Mouse (Mus musculus) forebrain, embryonic 15.5 days (tissue): ENCODE measurements around the gene Bcl2l2. TPM values are rescaled to one million over a fixed set of nuclear protein-coding genes. Genes with fewer than 3 reads are reported as not detected.
A peak's percentile ranks its signal among the peaks of the same experiment; 100 is the strongest.

ENCODE experiments used
- ATAC-seq: fragments of 200-750 bp; cut with Nextera tagmentation; replicated peaks from 2 replicates; pipeline ENCODE4 v1.8.0; 2017; ENCODE audit warnings: mild to moderate bottlenecking, moderate TSS enrichment, moderate library complexity
- H3K27ac ChIP-seq: fragments of 300-500 bp; sonication (generic); replicated peaks from 2 replicates; pipeline ENCODE4 v1.5.1; 2015; ENCODE audit warnings: mild to moderate bottlenecking, inconsistent platforms
- H3K27me3 ChIP-seq: fragments of 300-500 bp; sonication (generic); 2 replicates; pipeline ENCODE4 v1.6.1; 2015; ENCODE audit warnings: inconsistent platforms
- H3K36me3 ChIP-seq: fragments of 300-500 bp; sonication (generic); 2 replicates; pipeline ENCODE4 v1.6.1; 2015; ENCODE audit warnings: mild to moderate bottlenecking, inconsistent platforms
- H3K4me1 ChIP-seq: fragments of 300-500 bp; sonication (generic); 2 replicates; pipeline ENCODE4 v1.6.1; 2015; ENCODE audit warnings: inconsistent platforms
- H3K4me2 ChIP-seq: fragments of 300-500 bp; sonication (generic); replicated peaks from 2 replicates; pipeline ENCODE4 v1.6.1; 2015; ENCODE audit warnings: mild to moderate bottlenecking, inconsistent platforms
- H3K4me3 ChIP-seq: fragments of 300-500 bp; sonication (generic); 2 replicates; pipeline ENCODE4 v1.5.1; 2015; ENCODE audit warnings: mild to moderate bottlenecking, inconsistent platforms
- H3K9ac ChIP-seq: fragments of 300-500 bp; sonication (generic); replicated peaks from 2 replicates; pipeline ENCODE4 v1.6.1; 2015; ENCODE audit warnings: mild to moderate bottlenecking, inconsistent platforms
- H3K9me3 ChIP-seq: fragments of 300-500 bp; sonication (generic); 2 replicates; pipeline ENCODE4 v1.6.1; 2016; ENCODE audit warnings: inconsistent platforms
- WGBS: fragments of 180-500 bp; shearing (Covaris S2); methylation state at CpG from one replicate; pipeline ENCODE4 v1.1.7; 2015; ENCODE audit warnings: mixed read lengths; 5-methylcytosine and 5-hydroxymethylcytosine counted together
- polyA plus RNA-seq: library from polyadenylated mRNA; unstranded; fragments of >200 nt; fragmentation: Nextera tagmentation; extraction: Ambion mirVana; gene quantifications from 2 replicates; pipeline ENCODE4 v1.2.1, GENCODE M21; 2015

Gene Bcl2l2
- polyA plus RNA-seq, 1 experiment from 2014 or later: 3.6 TPM

DNA sequence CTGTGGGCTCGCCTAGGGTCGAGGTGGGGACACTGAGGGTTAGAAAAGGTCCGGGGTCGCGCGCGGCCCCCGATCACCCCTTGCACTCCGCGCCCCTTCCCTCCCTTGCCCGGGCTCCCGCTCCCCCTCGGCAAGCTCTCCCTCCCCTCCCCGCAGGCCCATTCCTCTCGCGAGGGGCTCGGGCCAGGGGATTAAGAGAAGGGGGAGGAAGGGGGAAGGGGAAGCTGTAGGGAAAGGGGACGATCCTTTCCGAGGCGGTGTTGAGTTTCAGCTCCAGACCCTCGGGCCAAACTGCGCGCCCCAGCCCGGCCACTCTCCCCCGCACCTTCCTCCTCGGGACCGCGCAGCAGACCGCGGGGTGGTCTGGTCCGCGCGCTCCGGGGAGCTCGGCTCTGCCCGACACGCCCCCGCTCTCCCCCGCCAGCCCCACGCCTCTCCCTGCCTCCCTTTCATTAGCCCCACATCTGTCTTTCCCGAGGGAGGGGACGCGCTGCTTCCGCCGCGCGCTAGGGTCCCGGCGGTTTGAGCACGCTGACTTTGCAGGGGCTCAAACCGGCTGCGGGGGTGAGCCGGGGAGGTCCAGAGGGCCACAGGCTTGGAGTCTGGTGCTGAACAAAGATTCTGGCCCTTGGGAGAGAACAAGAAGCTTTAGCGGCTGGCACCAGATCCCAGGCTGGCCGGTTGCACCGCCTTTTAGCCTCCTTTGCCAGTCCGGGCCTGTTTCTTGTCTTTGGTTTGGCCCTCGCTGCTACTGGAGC lies 43.4 kb downstream of the Bcl2l2 start:
- Histone ChIP-seq H3K36me3 (0 out of 2 replicates have a peak, but pooled peaks cover 3% of the 10 kb centered on the region), H3K9ac (peak overlapping the region; percentile 78), H3K4me2 (peak overlapping the region; percentile 90), H3K27ac (peak overlapping the region; percentile 96), H3K9me3 (peaks cover 2% of the 10 kb centered on the region; the same call in 1 of the 2 replicates), H3K4me3 (peak overlapping the region; percentile 51), H3K27me3 (no peaks in the 10 kb centered on the region), H3K4me1 (peaks cover 37% of the 10 kb centered on the region)
- peak; percentile 66 for ATAC-seq
- whole genome bisulfite sequencing: under 1% methylated on average over 53 of the region's 58 CpGs

GRCm38 (mm10) chr14:54927296-54927695 lies 44.1 kb downstream of the Bcl2l2 start:
- Histone ChIP-seq H3K36me3 (no peaks in the 10 kb centered on the region), H3K4me2 (peak overlapping the region; percentile 90), H3K27me3 (no peaks in the 10 kb centered on the region), H3K9ac (peak overlapping the region; percentile 78), H3K9me3 (no peaks in the 10 kb centered on the region), H3K4me3 (peak overlapping the region; percentile 51), H3K4me1 (peaks cover 37% of the 10 kb centered on the region), H3K27ac (peak overlapping the region; percentile 96)
- 19% methylated on average over 7 of the region's 7 CpGs for WGBS
- no peak for ATAC-seq

DNA sequence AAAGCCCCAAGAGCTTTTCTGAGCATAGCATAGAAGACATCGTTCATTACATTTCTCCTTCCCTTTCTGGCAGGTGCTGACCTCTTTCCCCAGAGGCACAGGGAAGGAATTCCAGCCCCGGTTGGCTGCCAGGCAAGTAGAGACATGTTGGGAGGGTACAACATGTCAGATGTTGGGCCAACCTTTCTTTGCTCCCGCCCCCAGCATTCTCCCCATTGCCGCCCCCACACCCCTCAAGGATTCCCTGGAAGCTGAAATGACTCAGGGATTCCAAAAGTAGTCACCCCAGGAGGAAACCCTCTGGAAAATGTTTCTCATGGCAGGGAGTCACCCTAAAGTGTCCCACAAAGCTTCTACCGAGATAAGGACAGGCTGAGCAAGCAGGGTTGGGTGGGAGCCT lies 46.6 kb downstream of the Bcl2l2 start:
- H3K27ac ChIP-seq: no peak overlapping the region
- no peaks in the 10 kb centered on the region for H3K36me3 ChIP-seq
- H3K4me2 ChIP-seq: no peak overlapping the region
- no peak overlapping the region for H3K9ac ChIP-seq
- H3K9me3 ChIP-seq: no peaks in the 10 kb centered on the region
- no peak overlapping the region for H3K4me3 ChIP-seq
- 85% methylated on average over 5 of the region's 5 CpGs for WGBS
- ATAC-seq: no peak
- peaks cover 27% of the 10 kb centered on the region for H3K4me1 ChIP-seq
- H3K27me3 ChIP-seq: no peaks in the 10 kb centered on the region

GRCm38 (mm10) chr14:54930431-54930830 lies 47.3 kb downstream of the Bcl2l2 start:
- H3K9me3 ChIP-seq: no peaks in the 10 kb centered on the region
- H3K36me3 ChIP-seq: no peaks in the 10 kb centered on the region

GRCm38 (mm10) chr14:54932645-54933150 lies 49.5 kb downstream of the Bcl2l2 start, which contains the start of gene Il25:
TSS of gene Il25 (plus strand) at chr14:54932695.
- Histone ChIP-seq H3K9me3 (no peaks in the 10 kb centered on the region), H3K27ac (no peak within 1 kb of the TSS), H3K4me3 (no peak within 1 kb of the TSS), H3K27me3 (no peaks in the 10 kb centered on the region), H3K4me1 (peaks cover 15% of the 10 kb centered on the region), H3K9ac (no peak within 1 kb of the TSS), H3K4me2 (no peak within 1 kb of the TSS), H3K36me3 (no peaks in the 10 kb centered on the region)
- WGBS: 35% methylated on average over 6 of the region's 6 CpGs
- no peak for ATAC-seq

More at GRCm38 (mm10) chr14:54930431-54930830, 47.3 kb downstream of the Bcl2l2 start:
- H3K27me3 ChIP-seq: no peaks in the 10 kb centered on the region
- H3K27ac ChIP-seq: no peak overlapping the region
- no peak overlapping the region for H3K9ac ChIP-seq
- H3K4me3 ChIP-seq: no peak overlapping the region
- H3K4me2 ChIP-seq: no peak overlapping the region
- no peak for ATAC-seq
- peaks cover 23% of the 10 kb centered on the region for H3K4me1 ChIP-seq
- WGBS: 10% methylated on average over 2 of the region's 2 CpGs

DNA sequence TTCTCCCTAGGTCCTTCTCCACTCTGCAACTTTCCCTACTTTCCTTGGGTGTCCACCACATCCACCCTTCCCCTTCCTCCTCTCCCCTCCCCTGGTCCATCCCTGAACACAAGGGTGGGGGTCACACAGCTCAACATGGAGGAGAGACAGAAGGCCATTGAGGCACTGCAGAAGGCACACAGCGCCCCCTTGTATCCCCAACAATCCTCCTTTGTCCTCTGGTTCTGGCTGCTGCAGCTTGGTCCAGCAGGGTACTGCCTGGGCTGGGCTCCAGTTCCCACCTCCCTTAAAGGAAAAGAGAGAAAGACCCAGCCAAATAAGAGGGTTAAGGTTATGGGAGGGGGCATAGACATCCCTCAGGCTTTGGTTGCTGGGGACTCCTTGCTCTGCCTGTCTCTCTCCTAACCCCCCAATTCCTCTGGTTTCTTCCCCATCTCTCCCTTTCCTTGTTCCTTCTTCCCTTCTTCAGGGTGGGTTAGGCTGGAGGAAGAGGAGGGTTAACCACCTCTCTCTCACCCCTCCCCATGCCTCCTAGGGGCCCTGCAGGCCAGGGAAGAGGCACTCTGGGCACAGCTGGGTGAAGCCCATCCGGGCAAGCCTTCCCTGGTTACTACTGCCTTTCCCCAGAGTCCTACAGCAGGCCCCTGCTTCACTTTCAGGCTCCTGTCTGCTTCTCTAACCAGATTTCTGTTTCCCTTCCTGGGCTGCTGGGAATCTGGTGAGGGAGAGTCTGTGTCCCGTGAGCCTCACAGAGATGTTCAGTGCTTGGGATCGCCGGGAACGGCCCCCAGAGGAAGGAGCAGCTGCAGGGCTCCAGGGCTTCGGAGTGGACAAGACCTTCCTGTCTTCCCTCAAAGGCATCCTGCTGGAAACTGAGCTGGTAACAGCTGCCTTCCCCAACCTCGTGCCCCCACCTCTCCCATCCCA lies 53.0 kb downstream of the Bcl2l2 start, which contains the start of gene Cmtm5:
Gene Cmtm5 (plus strand): TSS at position 358 of the 927 bp plus-strand sequence.
- H3K9me3 ChIP-seq: no peaks in the 10 kb centered on the region
- H3K9ac ChIP-seq: no peak within 1 kb of the TSS
- ATAC-seq: peak; percentile 36; the same call in 1 of the 2 replicates
- H3K36me3 ChIP-seq: no peaks in the 10 kb centered on the region
- H3K4me3 ChIP-seq: no peak within 1 kb of the TSS
- no peaks in the 10 kb centered on the region for H3K27me3 ChIP-seq
- peaks cover 15% of the 10 kb centered on the region for H3K4me1 ChIP-seq
- no peak within 1 kb of the TSS for H3K4me2 ChIP-seq
- peak within 1 kb of the TSS; percentile 34 for H3K27ac ChIP-seq
- WGBS: 42% methylated on average over 8 of the region's 8 CpGs

DNA sequence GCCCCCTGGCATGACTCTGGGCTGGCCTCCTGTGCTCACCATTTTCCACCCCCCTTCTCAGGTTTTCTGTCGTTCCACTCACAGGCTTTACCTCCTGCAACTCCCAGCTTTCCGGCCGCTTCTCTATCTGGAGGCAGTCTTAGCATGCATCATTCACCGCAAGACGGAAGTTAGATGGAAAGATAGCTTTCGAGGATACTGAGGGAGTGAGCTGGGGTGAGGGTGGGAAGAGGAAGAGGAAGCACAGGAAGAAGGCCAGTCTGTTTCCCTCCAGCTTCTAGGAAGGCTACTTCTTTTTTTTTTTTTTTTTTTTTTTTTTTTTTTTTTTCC lies 53.6 kb downstream of the Bcl2l2 start:
- Histone ChIP-seq H3K4me2 (no peak overlapping the region), H3K9ac (no peak overlapping the region), H3K9me3 (no peaks in the 10 kb centered on the region), H3K4me1 (peaks cover 15% of the 10 kb centered on the region), H3K4me3 (no peak overlapping the region), H3K27me3 (no peaks in the 10 kb centered on the region), H3K36me3 (no peaks in the 10 kb centered on the region), H3K27ac (0 out of 2 replicates have a peak overlapping the region, but pooled peaks have one; percentile 34)
- no peak for ATAC-seq
- WGBS: 64% methylated on average over 6 of the region's 6 CpGs

DNA sequence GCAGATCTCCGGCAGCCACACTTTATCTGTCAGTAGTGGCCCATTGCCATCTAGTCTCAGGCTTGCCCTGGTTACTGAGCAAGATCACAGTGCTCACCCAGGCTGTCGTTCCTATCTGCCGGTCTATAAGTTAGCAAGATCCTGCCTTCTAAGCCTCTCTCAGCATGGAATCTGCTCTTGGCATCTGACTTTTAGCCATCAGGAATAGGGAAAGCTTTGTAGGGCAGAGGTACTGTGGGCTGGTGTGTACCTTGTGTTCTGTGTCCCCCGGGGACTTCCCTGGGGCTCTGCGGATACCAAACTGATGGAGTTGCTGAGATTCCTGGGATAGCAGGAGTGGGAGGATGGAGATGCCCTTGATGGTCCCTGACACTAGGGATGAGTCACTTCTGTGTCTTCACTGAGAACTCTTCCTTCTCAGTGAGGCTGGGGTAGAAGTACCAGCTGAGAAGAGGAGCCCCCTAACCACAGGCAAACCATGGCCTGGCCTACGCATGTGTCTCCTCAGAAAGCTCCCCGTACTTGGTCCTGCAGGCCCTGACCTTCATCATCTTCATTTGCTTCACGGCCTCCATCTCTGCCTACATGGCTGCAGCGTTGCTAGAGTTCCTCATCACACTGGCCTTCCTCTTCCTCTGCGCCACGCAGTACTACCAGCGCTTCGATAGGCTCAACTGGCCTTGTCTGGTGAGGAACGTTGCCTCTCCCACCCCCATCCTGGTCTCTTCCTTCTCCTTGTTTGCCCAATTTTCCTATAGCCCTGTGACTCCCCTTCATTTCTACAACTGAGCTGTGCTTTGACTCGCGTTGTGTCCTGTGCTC lies 54.4 kb downstream of the Bcl2l2 start:
- Histone ChIP-seq H3K9ac (no peak overlapping the region), H3K4me1 (peaks cover 15% of the 10 kb centered on the region), H3K4me3 (no peak overlapping the region), H3K27me3 (no peaks in the 10 kb centered on the region), H3K36me3 (no peaks in the 10 kb centered on the region), H3K27ac (no peak overlapping the region), H3K9me3 (no peaks in the 10 kb centered on the region), H3K4me2 (no peak overlapping the region)
- WGBS: 88% methylated on average over 16 of the region's 16 CpGs
- ATAC-seq: no peak

Other genes starting within 250 kb of the Bcl2l2 start
- not detected in 2 replicates for gene Gm17606, start 242.4 kb upstream of the Bcl2l2 start, polyA plus RNA-seq
- 7.6 and 8.6 TPM in 2 replicates for gene Cdh24, start 242.0 kb upstream of the Bcl2l2 start, polyA plus RNA-seq
- gene 1700123O20Rik, start 197.2 kb upstream of the Bcl2l2 start, polyA plus RNA-seq: 71.2 and 71.6 TPM in 2 replicates
- gene Acin1, start 196.4 kb upstream of the Bcl2l2 start, polyA plus RNA-seq: 171 and 181 TPM in 2 replicates
- 0.23 and 0.25 TPM in 2 replicates for gene Gm29776, start 184.5 kb upstream of the Bcl2l2 start, polyA plus RNA-seq
- not detected in 2 replicates for gene Cebpe, start 171.2 kb upstream of the Bcl2l2 start, polyA plus RNA-seq
- 6.4 and 8.2 TPM in 2 replicates for gene Slc7a8, start 101.4 kb upstream of the Bcl2l2 start, polyA plus RNA-seq
- not detected in 2 replicates for gene Rnf212b, start 69.2 kb upstream of the Bcl2l2 start, polyA plus RNA-seq
- gene Homez, start 12.4 kb upstream of the Bcl2l2 start, polyA plus RNA-seq: 11.1 and 13.5 TPM in 2 replicates
- 1.7 and 2.3 TPM in 2 replicates for gene Ppp1r3e, start 5.8 kb upstream of the Bcl2l2 start, polyA plus RNA-seq
- 0.14 and 0.15 TPM in 2 replicates for gene Gm20521, start 64 bp downstream of the Bcl2l2 start, polyA plus RNA-seq
- gene Pabpn1, start 9.1 kb downstream of the Bcl2l2 start, polyA plus RNA-seq: 163 and 164 TPM in 2 replicates
- gene Slc22a17, start 29.8 kb downstream of the Bcl2l2 start, polyA plus RNA-seq: 154 and 167 TPM in 2 replicates
- 27.6 and 30.4 TPM in 2 replicates for gene Efs, start 42.7 kb downstream of the Bcl2l2 start, polyA plus RNA-seq
- gene Il25, start 49.3 kb downstream of the Bcl2l2 start, polyA plus RNA-seq: 0.27 and 0.29 TPM in 2 replicates
- gene Cmtm5, start 52.9 kb downstream of the Bcl2l2 start, polyA plus RNA-seq: 3.8 and 5.5 TPM in 2 replicates
- 1.0 and 1.3 TPM in 2 replicates for gene Myh6, start 83.5 kb downstream of the Bcl2l2 start, polyA plus RNA-seq
- not detected in 2 replicates for gene Gm17428, start 93.6 kb downstream of the Bcl2l2 start, polyA plus RNA-seq
- 6.5 and 6.7 TPM in 2 replicates for gene Myh7, start 111.2 kb downstream of the Bcl2l2 start, polyA plus RNA-seq
- 67.1 and 70.8 TPM in 2 replicates for gene Ngdn, start 132.1 kb downstream of the Bcl2l2 start, polyA plus RNA-seq
- 27.4 and 30.6 TPM in 2 replicates for gene Zfhx2, start 208.9 kb downstream of the Bcl2l2 start, polyA plus RNA-seq
- 52.2 and 52.3 TPM in 2 replicates for gene Thtpa, start 211.4 kb downstream of the Bcl2l2 start, polyA plus RNA-seq
- 11.4 and 13.0 TPM in 2 replicates for gene Ap1g2, start 223.2 kb downstream of the Bcl2l2 start, polyA plus RNA-seq
- 37.4 and 38.3 TPM in 2 replicates for gene Jph4, start 233.6 kb downstream of the Bcl2l2 start, polyA plus RNA-seq